Mouse (Mus musculus) G1E (cell line): ENCODE measurements at regions not wholly inside any gene's neighbourhood (a gene's known extent, or its start where the extent isn't known, plus 50 kb on each side); places are given as distances from the start of the nearest gene placed in this dataset.

ENCODE experiments used
- CTCF ChIP-seq: IDR thresholded peaks from 2 replicates; pipeline ENCODE4 v1.5.1; 2012; ENCODE audit warnings: low read depth, low read length, inconsistent platforms, mixed read lengths
- GATA1 ChIP-seq: IDR thresholded peaks from 2 replicates; pipeline ENCODE4 v1.6.1; 2012; ENCODE audit warnings: borderline replicate concordance, low read length, inconsistent platforms, mixed read lengths
- GATA2 ChIP-seq: IDR thresholded peaks from 2 replicates; pipeline ENCODE4 v1.6.1; 2012; ENCODE audit warnings: low read depth, low read length, inconsistent platforms, borderline replicate concordance
- POLR2AphosphoS5 ChIP-seq: IDR thresholded peaks from 2 replicates; pipeline ENCODE4 v1.6.1; 2012; ENCODE audit warnings: low read depth, low read length, inconsistent platforms; ENCODE audit not compliant: insufficient replicate concordance
- TAL1 ChIP-seq: conservative IDR thresholded peaks from 2 replicates; pipeline ENCODE4 v1.6.1; 2012; ENCODE audit warnings: low read depth, low read length, inconsistent platforms, mixed read lengths

DNA sequence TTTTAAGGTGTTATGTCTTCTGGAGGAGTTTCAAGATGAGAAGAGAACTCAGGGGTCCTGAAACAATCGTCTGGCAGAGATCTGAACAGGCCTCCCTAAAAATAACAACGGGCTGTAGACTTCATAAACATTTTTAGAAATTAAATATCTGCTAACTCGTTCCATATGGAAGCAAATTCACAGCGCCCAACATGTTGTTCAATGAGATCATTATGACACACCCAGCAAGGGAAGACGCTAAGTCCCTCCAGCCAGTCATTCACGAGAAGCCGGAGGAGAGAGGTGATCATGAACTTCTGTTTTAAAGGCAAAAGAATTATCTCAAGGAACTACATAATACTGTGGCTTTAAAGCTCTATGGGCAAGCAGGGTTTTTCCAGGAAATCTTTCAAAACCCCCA is 334.8 kb downstream of the Efna5 start:
- no peak for TF ChIP-seq GATA1
- no peak for TF ChIP-seq CTCF
- no peak for TF ChIP-seq TAL1
- no peak for TF ChIP-seq POLR2AphosphoS5
- no peak for TF ChIP-seq GATA2
